16 mouse cellular contexts compared by ENCODE assay signal in genomic region chr7:19202065-19202850, GRCm38 (mm10). TPM values are rescaled to one million over a fixed set of nuclear protein-coding genes. Genes with fewer than 3 reads are reported as not detected.
DNase-seq lines count a peak whose midpoint lies in the region; ATAC-seq lines count a peak whose summit lies in the region.
"Had no signal": no experiment of that assay in that cellular context is flagged by ENCODE, and none has a peak within 500 bp of the region (broad histone marks: within the 10 kb centered on the region; RNA-seq: fewer than 3 reads in every experiment).

No protein-coding gene starts in this region.

- WGBS in lung, embryonic 15.5 days, result 58% methylated on average over 15 of the region's 15 CpGs
- 59% methylated on average over 15 of the region's 15 CpGs for WGBS in intestine, embryonic 14.5 days
- 53% methylated on average over 15 of the region's 15 CpGs for WGBS in stomach, embryonic 14.5 days

- no peaks in the 10 kb centered on the region for H3K4me1 ChIP-seq in lung, embryonic 15.5 days
- H3K4me1 ChIP-seq in intestine, embryonic 14.5 days (replicated peaks; ENCODE audit: control insufficient read depth, insufficient read depth, low read length), result no peaks in the 10 kb centered on the region
- no peaks in the 10 kb centered on the region for H3K4me1 ChIP-seq in stomach, embryonic 14.5 days (ENCODE audit: control insufficient read depth, insufficient read depth, low read length)
- H3K4me1 ChIP-seq: megakaryocyte, embryonic 14.5 days; neural tube, embryonic 13.5 days had no signal

- H3K9me3 ChIP-seq in lung, embryonic 15.5 days, result no peaks in the 10 kb centered on the region
- H3K9me3 ChIP-seq in intestine, embryonic 14.5 days (ENCODE audit: control insufficient read depth, low read length), result no peaks in the 10 kb centered on the region
- no peaks in the 10 kb centered on the region for H3K9me3 ChIP-seq in stomach, embryonic 14.5 days (ENCODE audit: control insufficient read depth, low read depth, low read length)
- H3K9me3 ChIP-seq: megakaryocyte, embryonic 14.5 days; neural tube, embryonic 13.5 days had no signal

- ATAC-seq in lung, embryonic 15.5 days (ENCODE audit: borderline replicate concordance, extremely low read depth, low FRiP score, low TSS enrichment), result peak; percentile 49; the same call in 1 of the 2 replicates
- ATAC-seq in intestine, embryonic 14.5 days (replicated peaks; ENCODE audit: low FRiP score, low TSS enrichment, low read depth), result 0 out of 2 replicates have a peak, but pooled peaks have one; percentile 41
- peak; percentile 28; the same call in 1 of the 2 replicates for ATAC-seq in stomach, embryonic 14.5 days (ENCODE audit: insufficient number of reproducible peaks, insufficient read depth, low FRiP score, low read depth)

- H3K4me3 ChIP-seq in lung, embryonic 15.5 days, result no peak overlapping the region
- no peak overlapping the region for H3K4me3 ChIP-seq in intestine, embryonic 14.5 days (ENCODE audit: low read depth, low read length)
- H3K4me3 ChIP-seq in stomach, embryonic 14.5 days (ENCODE audit: low read depth, low read length), result no peak overlapping the region
- H3K4me3 ChIP-seq: layer of hippocampus, adult 2 months; megakaryocyte, embryonic 14.5 days; neural tube, embryonic 13.5 days had no signal

- no peaks in the 10 kb centered on the region for H3K27me3 ChIP-seq in lung, embryonic 15.5 days
- H3K27me3 ChIP-seq in intestine, embryonic 14.5 days (replicated peaks; ENCODE audit: control insufficient read depth, insufficient read depth, low read length), result no peaks in the 10 kb centered on the region
- H3K27me3 ChIP-seq in stomach, embryonic 14.5 days (ENCODE audit: control insufficient read depth, insufficient read depth, low read length), result no peaks in the 10 kb centered on the region
- H3K27me3 ChIP-seq: megakaryocyte, embryonic 14.5 days; neural tube, embryonic 13.5 days had no signal

- H3K36me3 ChIP-seq in lung, embryonic 15.5 days, result peaks cover 16% of the 10 kb centered on the region
- peaks cover 32% of the 10 kb centered on the region for H3K36me3 ChIP-seq in intestine, embryonic 14.5 days (ENCODE audit: control insufficient read depth, insufficient read depth, low read length)
- H3K36me3 ChIP-seq in stomach, embryonic 14.5 days (ENCODE audit: control insufficient read depth, insufficient read depth, low read length), result peaks cover 6% of the 10 kb centered on the region; the same call in 1 of the 2 replicates

- no peak overlapping the region for H3K9ac ChIP-seq in lung, embryonic 15.5 days
- H3K9ac ChIP-seq in intestine, embryonic 14.5 days (ENCODE audit: low read length), result no peak overlapping the region
- no peak overlapping the region for H3K9ac ChIP-seq in stomach, embryonic 14.5 days (replicated peaks; ENCODE audit: low read depth, low read length)
- H3K9ac ChIP-seq: liver, embryonic 14.5 days; neural tube, embryonic 13.5 days had no signal

- H3K4me2 ChIP-seq in lung, embryonic 15.5 days, result no peak overlapping the region
- H3K4me2 ChIP-seq in intestine, embryonic 14.5 days (ENCODE audit: low read length), result no peak overlapping the region
- no peak overlapping the region for H3K4me2 ChIP-seq in stomach, embryonic 14.5 days (replicated peaks; ENCODE audit: low read depth, low read length)
- H3K4me2 ChIP-seq: neural tube, embryonic 13.5 days had no signal

- no peak overlapping the region for H3K27ac ChIP-seq in lung, embryonic 15.5 days
- no peak overlapping the region for H3K27ac ChIP-seq in intestine, embryonic 14.5 days (ENCODE audit: low read depth)
- H3K27ac ChIP-seq in stomach, embryonic 14.5 days (ENCODE audit: low read length), result no peak overlapping the region
- H3K27ac ChIP-seq: layer of hippocampus, adult 2 months; liver, embryonic 14.5 days; neural tube, embryonic 13.5 days had no signal

- DNase-seq in lung, postnatal 36 days, result no peak
- peak; percentile 97 for DNase-seq in ES-CJ7 (ENCODE audit: low read depth, low spot score)
- no peak for DNase-seq in intestine, embryonic 14.5 days (ENCODE audit: low spot score)
- no peak for DNase-seq in ovary, postnatal 14 days (ENCODE audit: low spot score)
- DNase-seq in cerebellum, adult 9-10 months, result no peak
- DNase-seq: cerebellum, adult 18-20 months; heart, postnatal 36 days; kidney, adult 9 months; right cerebral cortex, adult 18-20 months; thymus, postnatal 36 days had no signal

RNA-seq across cellular contexts. Expression of gene Gpr4, which starts 10.1 kb away (rescaled TPM):
- 2.2 TPM in 2 replicates for polyA plus RNA-seq in lung, embryonic 15.5 days (2015; fragmentation: Nextera tagmentation; extraction: Ambion mirVana)
- polyA plus RNA-seq in intestine, embryonic 14.5 days (2014; fragmentation: Nextera tagmentation; extraction: Ambion mirVana), result 1.2 and 1.5 TPM in 2 replicates
- 1.4 and 2.0 TPM in 2 replicates for polyA plus RNA-seq in stomach, embryonic 14.5 days (2014; fragmentation: Nextera tagmentation; extraction: Ambion mirVana)

RNA-seq across cellular contexts. Expression of gene Opa3, which starts 25.9 kb away (rescaled TPM):
- 33.2 and 34.6 TPM in 2 replicates for polyA plus RNA-seq in lung, embryonic 15.5 days (2015; fragmentation: Nextera tagmentation; extraction: Ambion mirVana)
- polyA plus RNA-seq in intestine, embryonic 14.5 days (2014; fragmentation: Nextera tagmentation; extraction: Ambion mirVana), result 37.4 and 43.9 TPM in 2 replicates
- 37.1 and 42.9 TPM in 2 replicates for polyA plus RNA-seq in stomach, embryonic 14.5 days (2014; fragmentation: Nextera tagmentation; extraction: Ambion mirVana)

RNA-seq across cellular contexts. Expression of gene Eml2, which starts 26.0 kb away (rescaled TPM):
- polyA plus RNA-seq in lung, embryonic 15.5 days (2015; fragmentation: Nextera tagmentation; extraction: Ambion mirVana), result 10.7 and 12.2 TPM in 2 replicates
- polyA plus RNA-seq in intestine, embryonic 14.5 days (2014; fragmentation: Nextera tagmentation; extraction: Ambion mirVana), result 1.9 and 2.9 TPM in 2 replicates
- 4.1 and 4.8 TPM in 2 replicates for polyA plus RNA-seq in stomach, embryonic 14.5 days (2014; fragmentation: Nextera tagmentation; extraction: Ambion mirVana)

RNA-seq across cellular contexts. Expression of gene Gipr, which starts 36.3 kb away (rescaled TPM):
- polyA plus RNA-seq in lung, embryonic 15.5 days (2015; fragmentation: Nextera tagmentation; extraction: Ambion mirVana), result 3.2 and 5.1 TPM in 2 replicates
- 2.2 and 2.7 TPM in 2 replicates for polyA plus RNA-seq in intestine, embryonic 14.5 days (2014; fragmentation: Nextera tagmentation; extraction: Ambion mirVana)
- polyA plus RNA-seq in stomach, embryonic 14.5 days (2014; fragmentation: Nextera tagmentation; extraction: Ambion mirVana), result 1.1 and 1.9 TPM in 2 replicates

RNA-seq across cellular contexts. Expression of gene Snrpd2, which starts 52.7 kb away (rescaled TPM):
- 140 and 154 TPM in 2 replicates for polyA plus RNA-seq in lung, embryonic 15.5 days (2015; fragmentation: Nextera tagmentation; extraction: Ambion mirVana)
- polyA plus RNA-seq in intestine, embryonic 14.5 days (2014; fragmentation: Nextera tagmentation; extraction: Ambion mirVana), result 166 and 167 TPM in 2 replicates
- 143 and 161 TPM in 2 replicates for polyA plus RNA-seq in stomach, embryonic 14.5 days (2014; fragmentation: Nextera tagmentation; extraction: Ambion mirVana)
